Mouse (Mus musculus): Measurements from ENCODE around the gene Gm40193.

DNA sequence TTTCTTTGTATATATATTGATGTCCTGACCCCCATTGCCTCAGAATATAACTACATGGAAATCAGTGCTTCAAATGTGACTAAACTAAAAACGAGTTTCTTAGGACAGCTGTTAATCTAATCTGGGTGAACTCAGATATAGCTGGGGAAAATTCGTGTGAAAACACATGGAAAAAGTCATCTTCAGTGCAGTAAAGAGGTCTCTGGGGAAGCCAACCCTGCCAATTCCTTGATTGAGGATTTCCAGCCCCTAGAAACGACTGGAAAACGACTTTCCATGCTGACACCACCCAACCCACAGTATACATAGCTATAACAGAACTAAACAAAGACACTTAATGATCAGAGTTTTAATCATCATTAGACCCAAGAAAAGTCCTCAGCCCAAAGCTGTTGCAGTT is 44.9 kb downstream of the Gm40193 start:
- TF ChIP-seq CTCF (IDR thresholded peaks at IDR 0.05; ENCODE audit: control insufficient read depth, insufficient read depth, insufficient read length) (no peak), MAX (IDR thresholded peaks at IDR 0.05) (no peak), USF1 (IDR thresholded peaks at IDR 0.05; ENCODE audit: low read depth) (no peak), MYOG (IDR thresholded peaks at IDR 0.05; ENCODE audit: control insufficient read depth, extremely low read depth, insufficient read length) (no peak), MYOD1 (IDR thresholded peaks at IDR 0.05; ENCODE audit: control insufficient read depth, insufficient read length, low read depth) (no peak), FOSL1 (IDR thresholded peaks at IDR 0.05; ENCODE audit: insufficient read depth, low read length, poor library complexity, severe bottlenecking) (no peak)
